Mouse (Mus musculus): ENCODE data around the gene Csad.

The Csad gene

DNA sequence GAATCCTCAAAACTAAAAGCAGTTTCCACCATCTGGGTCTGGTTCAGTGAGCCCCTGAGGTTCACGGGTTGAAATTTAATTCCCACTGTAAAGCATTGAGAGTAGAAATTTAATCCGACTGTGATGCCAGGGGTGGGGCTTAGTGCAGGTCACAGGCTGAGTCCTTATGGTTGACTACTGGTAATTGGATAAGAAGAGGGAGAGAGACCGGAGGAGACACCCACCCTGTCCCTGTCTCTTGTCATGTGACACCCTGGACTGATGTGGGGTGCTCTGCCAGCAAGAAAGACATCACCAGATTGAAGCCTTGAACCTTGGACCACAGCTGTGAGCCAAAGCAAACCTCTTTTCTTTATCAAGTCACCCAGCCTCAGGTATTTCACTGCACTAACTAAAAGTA is 21.4 kb downstream of the Csad start:
- Histone ChIP-seq H3K9me3 (ENCODE audit: low read length) (no peaks in the 10 kb centered on the region), H3K36me3 (ENCODE audit: insufficient read depth, low read length) (peaks cover 78% of the 10 kb centered on the region), H3K4me3 (replicated peaks; ENCODE audit: low read length) (no peak overlapping the region), H3K27me3 (ENCODE audit: insufficient read depth, low read length) (no peaks in the 10 kb centered on the region), H3K4me1 (replicated peaks; ENCODE audit: low read depth, low read length) (peaks cover 54% of the 10 kb centered on the region)
- TF ChIP-seq POU5F1 (IDR thresholded peaks at IDR 0.05; ENCODE audit: borderline replicate concordance, low read length) (no peak), CTCF (conservative IDR thresholded peaks at IDR 0.05; ENCODE audit: low read length) (no peak)

GRCm38 (mm10) chr15:102179924-102180323 is 24.6 kb downstream of the Csad start:
- no peak for TF ChIP-seq NANOG (IDR thresholded peaks at IDR 0.05; ENCODE audit: borderline replicate concordance, low read length)
- no peak for TF ChIP-seq CTCF (conservative IDR thresholded peaks at IDR 0.05; ENCODE audit: low read length)
- no peak for TF ChIP-seq POU5F1 (IDR thresholded peaks at IDR 0.05; ENCODE audit: borderline replicate concordance, low read length)
- H3K9me3 ChIP-seq (ENCODE audit: low read length), result no peaks in the 10 kb centered on the region
- peaks cover 80% of the 10 kb centered on the region for H3K36me3 ChIP-seq (ENCODE audit: insufficient read depth, low read length)

DNA sequence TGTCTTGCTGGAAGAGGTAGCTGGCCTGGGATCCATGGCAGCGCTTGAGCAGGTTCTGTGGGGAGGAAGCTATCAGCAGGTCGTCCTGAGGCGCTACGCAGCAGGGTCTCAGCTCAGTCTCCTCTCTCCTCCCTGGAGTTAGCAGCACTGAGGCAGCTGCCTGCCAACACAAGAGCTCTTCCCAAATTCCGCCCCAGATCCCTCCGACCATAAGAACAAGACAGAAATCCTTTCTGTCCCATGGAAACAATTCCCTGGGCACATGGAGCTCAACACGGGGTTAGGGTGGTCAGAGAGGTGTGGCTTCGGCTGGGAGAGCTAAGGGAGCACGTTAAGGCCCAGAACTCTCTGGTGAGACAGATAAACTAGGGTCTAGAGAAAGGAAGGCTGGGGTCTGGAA is 25.4 kb downstream of the Csad start:
- H3K27me3 ChIP-seq (ENCODE audit: insufficient read depth, low read length), result no peaks in the 10 kb centered on the region
- H3K4me3 ChIP-seq (replicated peaks; ENCODE audit: low read length), result peak overlapping the region; percentile 75
- H3K36me3 ChIP-seq (ENCODE audit: insufficient read depth, low read length), result peaks cover 78% of the 10 kb centered on the region
- H3K4me1 ChIP-seq (replicated peaks; ENCODE audit: low read depth, low read length), result peaks cover 59% of the 10 kb centered on the region
- TF ChIP-seq NANOG (IDR thresholded peaks at IDR 0.05; ENCODE audit: borderline replicate concordance, low read length) (no peak), POU5F1 (IDR thresholded peaks at IDR 0.05; ENCODE audit: borderline replicate concordance, low read length) (no peak), CTCF (conservative IDR thresholded peaks at IDR 0.05; ENCODE audit: low read length) (no peak)
- no peaks in the 10 kb centered on the region for H3K9me3 ChIP-seq (ENCODE audit: low read length)

More at GRCm38 (mm10) chr15:102179924-102180323, 24.6 kb downstream of the Csad start:
- H3K27me3 ChIP-seq (ENCODE audit: insufficient read depth, low read length), result no peaks in the 10 kb centered on the region
- peaks cover 59% of the 10 kb centered on the region for H3K4me1 ChIP-seq (replicated peaks; ENCODE audit: low read depth, low read length)
- H3K4me3 ChIP-seq (replicated peaks; ENCODE audit: low read length), result peak overlapping the region; percentile 75

DNA sequence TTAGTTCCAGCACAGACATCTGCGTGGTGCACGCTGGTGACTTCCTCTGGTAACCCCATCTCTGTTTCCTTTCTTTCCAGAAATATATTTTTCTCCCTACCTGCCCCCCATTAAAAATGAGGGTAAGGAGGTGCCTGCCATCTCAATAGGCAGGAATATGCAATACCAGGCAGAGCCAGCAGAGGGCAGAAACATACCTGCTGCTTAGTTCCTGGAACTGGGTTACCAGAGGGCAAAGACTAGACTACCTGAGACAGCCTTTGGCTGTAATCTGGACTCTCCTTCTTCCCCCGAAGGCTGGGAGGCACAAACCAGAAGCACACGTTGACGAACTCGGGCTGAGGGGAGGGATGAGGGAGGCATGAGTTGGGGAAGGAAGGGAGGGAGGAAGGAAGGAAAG is 26.2 kb downstream of the Csad start:
- Histone ChIP-seq H3K9me3 (ENCODE audit: low read length) (no peaks in the 10 kb centered on the region), H3K4me3 (replicated peaks; ENCODE audit: low read length) (peak overlapping the region; percentile 75), H3K36me3 (ENCODE audit: insufficient read depth, low read length) (peaks cover 77% of the 10 kb centered on the region), H3K27me3 (ENCODE audit: insufficient read depth, low read length) (no peaks in the 10 kb centered on the region), H3K4me1 (replicated peaks; ENCODE audit: low read depth, low read length) (peaks cover 59% of the 10 kb centered on the region)
- TF ChIP-seq NANOG (IDR thresholded peaks at IDR 0.05; ENCODE audit: borderline replicate concordance, low read length) (no peak), CTCF (conservative IDR thresholded peaks at IDR 0.05; ENCODE audit: low read length) (peak; percentile 99)

DNA sequence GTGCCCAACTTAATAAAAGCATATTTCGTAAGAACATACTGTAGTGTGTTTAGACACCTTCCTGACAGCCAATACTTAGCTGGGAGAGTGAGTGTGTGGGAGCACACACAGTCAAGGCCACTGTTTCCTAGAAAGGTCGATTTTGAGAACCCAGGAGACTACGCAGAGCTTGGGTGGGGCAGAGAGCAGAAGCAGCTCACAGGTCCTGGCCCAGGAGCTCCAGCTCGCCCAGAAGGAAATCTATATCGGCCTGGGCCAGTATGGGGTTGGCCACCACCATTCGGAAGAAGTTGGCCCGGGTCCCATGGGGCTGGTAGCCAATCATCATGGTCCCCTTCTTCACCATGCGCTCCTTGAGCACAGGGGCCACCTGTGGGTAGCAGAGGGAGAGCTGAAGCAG is 27.1 kb downstream of the Csad start:
- no peaks in the 10 kb centered on the region for H3K9me3 ChIP-seq (ENCODE audit: low read length)

DNA sequence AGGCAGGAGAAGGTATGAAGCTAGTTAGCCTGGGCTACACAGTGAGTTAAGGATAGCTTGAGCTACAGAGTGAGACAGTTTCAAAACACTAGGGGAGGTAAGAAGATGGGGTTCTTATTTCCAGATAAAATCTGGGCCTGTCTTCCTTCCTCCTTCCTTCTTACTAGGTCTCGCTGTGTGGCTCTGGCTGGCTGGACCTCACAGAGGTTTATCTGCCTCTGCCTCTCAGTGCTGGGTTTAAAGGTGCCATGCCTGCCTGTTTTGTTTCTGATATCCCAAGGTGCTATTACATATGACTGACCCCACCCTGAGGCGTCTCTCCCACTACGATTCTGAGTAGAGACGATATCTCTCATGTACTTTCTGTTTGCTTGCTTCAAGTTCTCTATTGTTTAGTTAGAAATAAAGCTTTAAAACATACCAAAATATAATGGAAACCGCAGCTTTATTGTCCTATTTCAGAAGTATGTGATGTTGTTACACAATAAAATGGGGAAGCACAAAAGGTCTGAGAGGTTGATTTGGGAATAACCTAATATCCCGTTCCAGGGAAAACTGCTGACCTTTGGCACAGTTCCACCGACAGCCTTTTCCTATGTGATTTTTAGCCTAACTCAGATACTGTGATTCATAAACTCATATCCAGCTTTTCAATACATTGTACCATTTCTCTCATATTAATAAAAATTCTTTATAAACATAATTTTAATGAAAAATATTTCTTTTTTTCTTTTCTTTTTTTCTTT is 27.8 kb downstream of the Csad start:
- Histone ChIP-seq H3K9me3 (ENCODE audit: low read length) (no peaks in the 10 kb centered on the region), H3K36me3 (ENCODE audit: insufficient read depth, low read length) (peaks cover 67% of the 10 kb centered on the region), H3K4me3 (replicated peaks; ENCODE audit: low read length) (no peak overlapping the region), H3K4me1 (replicated peaks; ENCODE audit: low read depth, low read length) (peaks cover 60% of the 10 kb centered on the region), H3K27me3 (ENCODE audit: insufficient read depth, low read length) (no peaks in the 10 kb centered on the region)
- no peak for TF ChIP-seq POU5F1 (IDR thresholded peaks at IDR 0.05; ENCODE audit: borderline replicate concordance, low read length)
- TF ChIP-seq NANOG (IDR thresholded peaks at IDR 0.05; ENCODE audit: borderline replicate concordance, low read length), result no peak
- no peak for TF ChIP-seq CTCF (conservative IDR thresholded peaks at IDR 0.05; ENCODE audit: low read length)

More for the DNA sequence above, 27.1 kb downstream of the Csad start:
- H3K4me1 ChIP-seq (replicated peaks; ENCODE audit: low read depth, low read length), result peaks cover 56% of the 10 kb centered on the region
- TF ChIP-seq CTCF (conservative IDR thresholded peaks at IDR 0.05; ENCODE audit: low read length), result no peak
- TF ChIP-seq NANOG (IDR thresholded peaks at IDR 0.05; ENCODE audit: borderline replicate concordance, low read length), result no peak
- no peak for TF ChIP-seq POU5F1 (IDR thresholded peaks at IDR 0.05; ENCODE audit: borderline replicate concordance, low read length)
- no peaks in the 10 kb centered on the region for H3K27me3 ChIP-seq (ENCODE audit: insufficient read depth, low read length)
- H3K36me3 ChIP-seq (ENCODE audit: insufficient read depth, low read length), result peaks cover 69% of the 10 kb centered on the region
- peak overlapping the region; percentile 75 for H3K4me3 ChIP-seq (replicated peaks; ENCODE audit: low read length)

GRCm38 (mm10) chr15:102175736-102176319 is 28.7 kb downstream of the Csad start:
- TF ChIP-seq NANOG (IDR thresholded peaks at IDR 0.05; ENCODE audit: borderline replicate concordance, low read length) (no peak), POU5F1 (IDR thresholded peaks at IDR 0.05; ENCODE audit: borderline replicate concordance, low read length) (no peak), CTCF (conservative IDR thresholded peaks at IDR 0.05; ENCODE audit: low read length) (no peak)
- H3K36me3 ChIP-seq (ENCODE audit: insufficient read depth, low read length), result peaks cover 70% of the 10 kb centered on the region
- peak overlapping the region; percentile 18; the same call in 1 of the 2 replicates for H3K4me3 ChIP-seq (replicated peaks; ENCODE audit: low read length)
- H3K4me1 ChIP-seq (replicated peaks; ENCODE audit: low read depth, low read length), result peaks cover 62% of the 10 kb centered on the region
- H3K9me3 ChIP-seq (ENCODE audit: low read length), result no peaks in the 10 kb centered on the region
- H3K27me3 ChIP-seq (ENCODE audit: insufficient read depth, low read length), result no peaks in the 10 kb centered on the region

GRCm38 (mm10) chr15:102173581-102173980 is 30.9 kb downstream of the Csad start:
- H3K27me3 ChIP-seq (ENCODE audit: insufficient read depth, low read length), result no peaks in the 10 kb centered on the region
- no peaks in the 10 kb centered on the region for H3K9me3 ChIP-seq (ENCODE audit: low read length)
- H3K4me1 ChIP-seq (replicated peaks; ENCODE audit: low read depth, low read length), result peaks cover 39% of the 10 kb centered on the region
- TF ChIP-seq NANOG (IDR thresholded peaks at IDR 0.05; ENCODE audit: borderline replicate concordance, low read length) (no peak), CTCF (conservative IDR thresholded peaks at IDR 0.05; ENCODE audit: low read length) (no peak), POU5F1 (IDR thresholded peaks at IDR 0.05; ENCODE audit: borderline replicate concordance, low read length) (no peak)
- H3K4me3 ChIP-seq (replicated peaks; ENCODE audit: low read length), result no peak overlapping the region
- H3K36me3 ChIP-seq (ENCODE audit: insufficient read depth, low read length), result peaks cover 64% of the 10 kb centered on the region

Measured in E14TG2a.4 (cell line).